Mouse (Mus musculus): ENCODE data around the gene Arl15. TPM values are rescaled to one million over a fixed set of nuclear protein-coding genes. Genes with fewer than 3 reads are reported as not detected.

The Arl15 gene
- total RNA-seq, 2 experiments from 2014 or later = 4.0 to 4.2 TPM

- no peak for DNase-seq
- intact Hi-C loops (cut with DNase I) = loop anchor here (5.0 to 10.0 kb wide), 2 partner anchors 202 to 715 kb away; no protein-coding TSS in a partner anchor
These were observed 285.4 kb downstream of the Arl15 start for GRCm38 (mm10) chr13:114079751-114080150.

GRCm38 (mm10) chr13:114080491-114080890, 286.2 kb downstream of the Arl15 start:
- intact Hi-C loops (cut with DNase I) = no loop called here

GRCm38 (mm10) chr13:114083570-114084138, 289.3 kb downstream of the Arl15 start:
- intact Hi-C loops (cut with DNase I) = no loop called here
- DNase-seq = no peak

More at GRCm38 (mm10) chr13:114080491-114080890, 286.2 kb downstream of the Arl15 start:
- DNase-seq = no peak

- DNase-seq = no peak
- intact Hi-C loops (cut with DNase I) = no loop called here
These were observed 291.1 kb downstream of the Arl15 start for GRCm38 (mm10) chr13:114085442-114085841.

DNA sequence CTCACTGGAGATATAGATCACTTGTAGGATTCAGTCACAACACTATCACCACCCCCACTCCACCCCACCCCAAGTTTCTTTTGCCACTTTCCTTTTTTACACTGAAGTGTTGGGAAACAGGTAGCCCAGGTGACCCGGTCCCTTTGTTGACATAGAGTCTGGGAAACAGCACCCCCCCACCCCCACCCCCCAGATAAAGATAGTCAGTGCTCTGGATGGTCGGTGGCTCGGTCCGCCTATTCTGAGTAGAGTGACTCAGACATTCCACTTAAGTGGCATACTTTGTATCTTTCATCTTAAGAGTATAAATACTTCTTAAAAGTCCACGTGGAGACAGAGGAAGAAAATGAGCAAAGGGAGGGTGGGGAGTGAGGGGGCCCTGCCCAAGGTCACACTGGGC, 292.0 kb downstream of the Arl15 start:
- intact Hi-C loops (cut with DNase I) = no loop called here
- DNase-seq = no peak

- intact Hi-C loops (cut with DNase I) = no loop called here
- no peak for DNase-seq
These were observed 292.5 kb downstream of the Arl15 start for GRCm38 (mm10) chr13:114086801-114087200.

DNA sequence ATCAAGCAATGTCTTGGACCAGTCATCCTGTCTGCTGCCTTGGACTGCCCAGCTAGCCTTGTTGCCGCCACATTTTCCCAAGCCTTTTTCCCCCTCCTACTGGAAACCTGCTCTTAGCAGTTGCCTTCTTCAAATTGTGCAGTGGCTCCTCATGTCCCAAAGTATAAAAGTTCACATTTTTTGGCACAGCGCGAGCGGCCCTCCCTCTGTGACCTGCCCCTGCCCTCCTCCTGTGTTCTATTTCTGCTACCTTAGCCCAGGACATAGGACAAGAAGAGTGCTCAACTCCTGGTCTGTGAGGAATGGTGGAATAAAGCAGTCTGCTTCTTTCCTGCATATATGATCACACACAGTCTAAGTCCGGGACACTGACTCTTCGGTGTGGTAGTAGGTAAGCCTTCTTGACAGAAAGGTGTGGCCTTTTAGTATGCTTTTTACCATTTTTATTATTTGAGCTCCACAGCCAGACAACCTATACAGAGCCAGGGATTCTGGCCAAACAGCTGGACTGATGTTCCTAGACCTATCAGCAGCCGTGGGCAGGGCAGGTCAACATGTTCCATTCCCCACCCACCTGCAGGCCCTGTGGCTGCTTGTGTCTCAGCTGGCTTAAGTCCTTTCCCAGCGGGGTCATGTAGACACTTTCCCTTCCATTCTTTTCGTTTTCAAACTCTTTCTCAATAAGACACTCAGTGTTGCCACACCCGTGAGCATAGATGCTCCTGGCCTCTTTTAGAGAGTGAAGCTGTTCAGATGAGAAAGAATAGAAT, 293.6 kb downstream of the Arl15 start:
- DNase-seq = peak; percentile 19 to 36
- intact Hi-C loops (cut with DNase I) = no loop called here

GRCm38 (mm10) chr13:114090786-114091185, 296.5 kb downstream of the Arl15 start:
- DNase-seq = no peak
- intact Hi-C loops (cut with DNase I) = no loop called here

DNA sequence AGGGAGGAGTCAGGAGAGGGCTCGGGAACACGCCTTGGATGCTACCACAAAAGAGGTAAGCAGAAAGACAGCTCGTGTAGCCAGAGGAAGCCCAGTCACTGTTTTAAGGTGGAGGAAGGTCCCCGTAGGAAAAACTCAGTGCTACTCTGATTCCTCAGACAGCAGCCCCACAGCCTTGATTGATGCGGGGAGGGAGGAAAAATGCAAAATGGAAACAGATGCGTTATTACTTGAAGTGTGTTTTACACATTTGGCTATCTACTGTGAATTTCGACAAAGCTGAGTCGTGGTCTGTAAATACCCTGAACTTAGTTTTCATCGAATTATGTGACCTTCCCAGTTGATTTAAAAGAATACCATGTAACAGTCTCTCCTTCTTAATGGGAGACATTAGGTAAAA, 296.9 kb downstream of the Arl15 start:
- intact Hi-C loops (cut with DNase I) = no loop called here

DNA sequence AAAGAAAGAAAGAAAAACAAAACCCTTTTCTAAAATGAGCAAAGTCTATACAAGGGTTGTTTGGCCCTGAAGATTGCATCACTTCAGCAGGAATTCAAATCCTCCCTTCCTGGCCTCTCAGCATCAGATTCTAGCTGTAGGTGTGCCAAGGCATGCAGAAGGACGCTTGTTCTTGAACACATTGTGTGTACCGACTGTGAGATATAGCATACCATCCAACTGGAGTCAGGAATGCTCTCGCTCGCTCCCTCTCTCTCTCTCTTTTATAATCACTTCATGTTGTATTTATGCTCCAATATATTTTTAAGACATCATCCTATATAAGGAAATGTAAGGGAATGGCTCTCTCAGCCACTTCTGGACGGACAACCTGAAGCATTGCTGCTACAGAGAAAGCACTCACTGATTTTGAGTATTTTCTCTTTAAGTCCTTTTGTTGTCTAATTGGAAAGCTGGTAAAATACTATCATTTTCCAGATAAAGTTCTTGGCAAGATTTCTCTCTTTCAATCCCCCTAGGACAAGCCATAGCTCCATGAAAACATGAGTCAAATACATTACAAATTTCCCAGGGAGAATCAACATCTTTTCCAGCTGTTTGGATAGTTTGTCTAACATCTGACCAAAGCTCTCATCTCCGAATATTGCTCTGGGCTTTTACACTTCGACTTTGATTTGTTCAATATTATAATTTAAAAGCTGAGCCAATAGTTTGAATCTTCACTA, 300.0 kb downstream of the Arl15 start:
- DNase-seq = no peak
- intact Hi-C loops (cut with DNase I) = no loop called here

More for the DNA sequence above, 296.9 kb downstream of the Arl15 start:
- no peak for DNase-seq

DNA sequence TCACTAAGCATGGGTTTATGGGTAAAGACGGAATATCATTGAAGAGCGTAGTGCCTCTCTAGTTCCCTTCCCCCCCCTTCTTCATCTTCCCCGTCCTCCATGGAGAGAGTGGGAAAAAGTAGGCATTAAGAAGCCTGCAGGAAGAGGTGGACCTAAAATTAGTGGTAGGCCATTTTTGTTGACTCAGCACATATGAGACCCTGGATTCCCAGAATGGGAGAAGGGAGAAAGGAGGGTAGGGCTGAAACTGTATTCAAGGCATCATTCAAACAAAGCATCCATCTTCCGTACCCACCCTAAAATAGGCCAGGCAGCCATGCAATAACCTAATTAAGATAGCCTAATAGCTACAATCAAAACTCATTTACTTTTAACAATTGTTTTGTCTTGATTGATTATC, 301.1 kb downstream of the Arl15 start:
- intact Hi-C loops (cut with DNase I) = no loop called here
- DNase-seq = no peak

DNA sequence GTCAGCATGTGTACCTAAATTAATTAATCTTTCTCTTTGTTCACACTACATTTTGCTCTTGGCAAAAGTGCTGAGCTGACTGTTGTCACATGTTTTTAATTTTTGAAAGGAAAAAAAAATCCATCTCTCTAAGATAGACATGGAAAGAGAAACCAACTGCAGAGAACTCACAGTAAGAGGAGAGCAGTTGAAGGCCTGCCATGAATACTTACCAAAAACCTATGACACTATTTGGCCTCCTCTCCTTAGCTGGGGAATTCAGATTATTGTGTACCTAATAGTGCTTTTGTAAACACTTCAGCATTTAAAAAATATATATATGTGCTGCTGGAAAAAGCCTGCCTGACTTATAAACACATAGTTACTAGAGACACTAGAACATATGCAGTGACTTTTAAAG, 302.1 kb downstream of the Arl15 start:
- no peak for DNase-seq
- intact Hi-C loops (cut with DNase I) = no loop called here

- intact Hi-C loops (cut with DNase I) = no loop called here
- DNase-seq = no peak
These were observed 306.9 kb downstream of the Arl15 start for GRCm38 (mm10) chr13:114101155-114101554.

GRCm38 (mm10) chr13:114106083-114106482, 311.8 kb downstream of the Arl15 start:
- intact Hi-C loops (cut with DNase I) = no loop called here
- DNase-seq = no peak

GRCm38 (mm10) chr13:114107499-114107898, 313.2 kb downstream of the Arl15 start:
- no peak for DNase-seq
- intact Hi-C loops (cut with DNase I) = no loop called here

- intact Hi-C loops (cut with DNase I) = no loop called here
- no peak for DNase-seq
These were observed 315.1 kb downstream of the Arl15 start for GRCm38 (mm10) chr13:114109441-114109840.

DNA sequence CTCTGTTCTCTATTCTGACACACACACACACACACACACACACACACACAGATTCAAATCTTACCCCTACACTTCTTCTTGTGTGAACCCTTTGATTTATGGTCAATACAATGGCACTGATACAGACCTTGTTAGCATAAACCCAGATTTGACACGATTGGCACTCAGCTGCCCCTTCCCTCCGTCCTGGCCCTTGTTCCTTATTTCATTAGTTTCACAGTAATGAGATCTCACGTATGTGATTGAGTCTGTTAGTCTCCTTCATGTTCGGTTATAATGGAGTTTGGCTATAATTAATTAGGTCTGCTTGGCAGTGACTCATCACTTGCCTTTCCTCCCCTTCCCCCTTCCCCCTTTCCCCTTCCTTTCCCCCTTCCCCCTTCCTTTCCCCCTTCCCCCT, 315.5 kb downstream of the Arl15 start:
- intact Hi-C loops (cut with DNase I) = no loop called here
- no peak for DNase-seq

GRCm38 (mm10) chr13:114113516-114113915, 319.2 kb downstream of the Arl15 start:
- intact Hi-C loops (cut with DNase I) = no loop called here
- no peak for DNase-seq

GRCm38 (mm10) chr13:114114586-114114985, 320.3 kb downstream of the Arl15 start:
- intact Hi-C loops (cut with DNase I) = no loop called here
- DNase-seq = no peak

DNA sequence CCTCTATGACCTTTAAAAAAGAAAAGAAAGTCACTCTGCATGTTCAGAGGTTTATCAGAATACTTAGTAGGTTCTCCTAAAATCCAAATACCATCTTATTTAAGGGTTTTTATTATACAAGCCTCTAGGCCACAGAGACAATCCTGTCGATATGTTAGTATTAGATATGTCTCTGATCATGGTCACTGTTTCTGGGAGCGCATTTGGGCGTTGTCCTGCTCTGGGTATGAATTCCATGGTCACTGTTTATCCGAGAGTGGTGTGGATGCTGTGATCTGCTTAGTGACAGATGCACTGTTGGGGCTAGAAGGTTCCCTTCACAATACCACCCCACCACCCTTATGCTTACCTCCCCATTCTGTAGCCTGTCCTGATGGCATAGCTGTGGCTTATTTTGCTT, 320.8 kb downstream of the Arl15 start:
- DNase-seq = no peak
- intact Hi-C loops (cut with DNase I) = no loop called here

GRCm38 (mm10) chr13:114118104-114118830, 324.0 kb downstream of the Arl15 start:
- no peak for DNase-seq
- intact Hi-C loops (cut with DNase I) = no loop called here

Data from gastrocnemius, postnatal 36 days (tissue).